Mouse (Mus musculus): Measurements from ENCODE around the gene Syna.

GRCm38 (mm10) chr5:134560450-134561171 is 640 bp upstream of the Syna start:
- TF ChIP-seq CTCF (IDR thresholded peaks at IDR 0.05; ENCODE audit: low read depth, low read length) (no peak), POLR2A (IDR thresholded peaks at IDR 0.05; ENCODE audit: borderline replicate concordance, low read depth, low read length) (no peak)

Measured in bone marrow macrophage, adult 2 months (primary cell).